Mouse (Mus musculus) forebrain, embryonic 14.5 days (tissue): Measurements from ENCODE around the gene Rai1. TPM values are rescaled to one million over a fixed set of nuclear protein-coding genes. Genes with fewer than 3 reads are reported as not detected.

ENCODE experiments used
- ATAC-seq: fragments of 200-750 bp; cut with Nextera tagmentation; 2 replicates; pipeline ENCODE4 v1.8.0; 2017; ENCODE audit warnings: mild to moderate bottlenecking, moderate library complexity
- DNase-seq: peaks from one replicate; pipeline ENCODE4 v3.0.0-alpha.2; 2015; ENCODE audit warnings: low spot score
- H3K27ac ChIP-seq: fragments of 300-500 bp; sonication (generic); 2 replicates; pipeline ENCODE4 v1.5.1; 2014; ENCODE audit warnings: low read depth, mild to moderate bottlenecking, control low read depth, low read length, moderate library complexity
- H3K27me3 ChIP-seq: fragments of 300-500 bp; sonication (generic); replicated peaks from 2 replicates; pipeline ENCODE4 v1.6.1; 2014; ENCODE audit warnings: low read length, control low read depth, mixed read lengths; ENCODE audit not compliant: control insufficient read depth, insufficient read depth
- H3K36me3 ChIP-seq: fragments of 300-500 bp; sonication (generic); 2 replicates; pipeline ENCODE4 v1.6.1; 2014; ENCODE audit warnings: low read length, control low read depth; ENCODE audit not compliant: control insufficient read depth, insufficient read depth
- H3K4me1 ChIP-seq: fragments of 300-500 bp; sonication (generic); 2 replicates; pipeline ENCODE4 v1.6.1; 2014; ENCODE audit warnings: antibody characterized with exemption, low read length, control low read depth; ENCODE audit not compliant: control insufficient read depth, insufficient read depth
- H3K4me2 ChIP-seq: fragments of 300-500 bp; sonication (generic); 2 replicates; pipeline ENCODE4 v1.6.1; 2014; ENCODE audit warnings: mild to moderate bottlenecking, control low read depth, low read length
- H3K4me3 ChIP-seq: fragments of 300-500 bp; sonication (generic); 2 replicates; pipeline ENCODE4 v1.5.1; 2014; ENCODE audit warnings: low read depth, low read length, control low read depth
- H3K9ac ChIP-seq: fragments of 300-500 bp; sonication (generic); 2 replicates; pipeline ENCODE4 v1.6.1; 2014; ENCODE audit warnings: mild to moderate bottlenecking, low read length, control low read depth, moderate library complexity
- H3K9me3 ChIP-seq: fragments of 300-500 bp; sonication (generic); replicated peaks from 2 replicates; pipeline ENCODE4 v1.6.1; 2016; ENCODE audit warnings: low read length, control low read depth, mixed read lengths; ENCODE audit not compliant: control insufficient read depth
- WGBS: fragments of 180-500 bp; shearing (Covaris S2); extraction: QIAGEN DNeasy Blood & Tissue Kit; methylation state at CpG from one replicate; pipeline ENCODE4 v1.1.7; 2014; 5-methylcytosine and 5-hydroxymethylcytosine counted together
- polyA plus RNA-seq: library from polyadenylated mRNA; unstranded; fragments of >200 nt; fragmentation: Nextera tagmentation; extraction: Ambion mirVana; gene quantifications from 2 replicates; pipeline ENCODE4 v1.2.1, GENCODE M21; 2014

Gene Rai1
- polyA plus RNA-seq, 1 experiment from 2014 or later = 26.4 TPM

- DNase-seq (peak; percentile 46), ATAC-seq (peak; percentile 40; the same call in 1 of the 2 replicates)
- Histone ChIP-seq H3K9me3 (no peaks in the 10 kb centered on the region), H3K36me3 (peaks cover 46% of the 10 kb centered on the region), H3K9ac (peak overlapping the region; percentile 51), H3K4me1 (peaks cover 51% of the 10 kb centered on the region), H3K27me3 (no peaks in the 10 kb centered on the region), H3K4me3 (no peak overlapping the region), H3K27ac (peak overlapping the region; percentile 86), H3K4me2 (no peak overlapping the region)
- 45% methylated on average over 22 of the region's 22 CpGs for WGBS
Observed at GRCm38 (mm10) chr11:60184346-60185325, 79.8 kb downstream of the Rai1 start.

- Histone ChIP-seq H3K9me3 (no peaks in the 10 kb centered on the region), H3K9ac (peak overlapping the region; percentile 51), H3K4me3 (no peak overlapping the region), H3K4me1 (peaks cover 51% of the 10 kb centered on the region), H3K27me3 (no peaks in the 10 kb centered on the region), H3K27ac (peak overlapping the region; percentile 86), H3K36me3 (peaks cover 56% of the 10 kb centered on the region), H3K4me2 (no peak overlapping the region)
- DNase-seq (peak; percentile 64), ATAC-seq (peak; percentile 43; the same call in 1 of the 2 replicates)
- WGBS = 77% methylated on average over 20 of the region's 20 CpGs
Observed at GRCm38 (mm10) chr11:60185396-60186231, 80.8 kb downstream of the Rai1 start.

GRCm38 (mm10) chr11:60187070-60187469 is 82.3 kb downstream of the Rai1 start:
- H3K4me1 ChIP-seq = peaks cover 39% of the 10 kb centered on the region
- H3K9me3 ChIP-seq = no peaks in the 10 kb centered on the region
- H3K36me3 ChIP-seq = peaks cover 70% of the 10 kb centered on the region
- H3K27ac ChIP-seq = no peak overlapping the region
- 86% methylated on average over 11 of the region's 11 CpGs for WGBS
- no peak overlapping the region for H3K4me2 ChIP-seq
- H3K9ac ChIP-seq = no peak overlapping the region
- H3K27me3 ChIP-seq = no peaks in the 10 kb centered on the region
- no peak for DNase-seq
- ATAC-seq = no peak
- H3K4me3 ChIP-seq = no peak overlapping the region

GRCm38 (mm10) chr11:60188275-60188853 is 83.6 kb downstream of the Rai1 start:
- no peak overlapping the region for H3K4me3 ChIP-seq
- peaks cover 26% of the 10 kb centered on the region for H3K4me1 ChIP-seq
- no peaks in the 10 kb centered on the region for H3K9me3 ChIP-seq
- no peak overlapping the region for H3K9ac ChIP-seq
- no peak for DNase-seq
- H3K27me3 ChIP-seq = no peaks in the 10 kb centered on the region
- ATAC-seq = no peak
- no peak overlapping the region for H3K27ac ChIP-seq
- H3K36me3 ChIP-seq = peaks cover 80% of the 10 kb centered on the region
- 90% methylated on average over 25 of the region's 25 CpGs for WGBS
- H3K4me2 ChIP-seq = no peak overlapping the region

GRCm38 (mm10) chr11:60189501-60190040 is 84.8 kb downstream of the Rai1 start:
- Histone ChIP-seq H3K27ac (peak overlapping the region; percentile 21; the same call in 1 of the 2 replicates), H3K27me3 (no peaks in the 10 kb centered on the region), H3K4me3 (no peak overlapping the region), H3K4me2 (no peak overlapping the region), H3K9ac (no peak overlapping the region), H3K4me1 (peaks cover 14% of the 10 kb centered on the region), H3K36me3 (peaks cover 91% of the 10 kb centered on the region), H3K9me3 (no peaks in the 10 kb centered on the region)
- ATAC-seq (no peak), DNase-seq (no peak)
- 85% methylated on average over 21 of the region's 21 CpGs for WGBS

- H3K27ac ChIP-seq = no peak overlapping the region
- no peak overlapping the region for H3K9ac ChIP-seq
- peaks cover 8% of the 10 kb centered on the region for H3K4me1 ChIP-seq
- ATAC-seq = no peak
- H3K27me3 ChIP-seq = no peaks in the 10 kb centered on the region
- no peak overlapping the region for H3K4me3 ChIP-seq
- 92% methylated on average over 17 of the region's 17 CpGs for WGBS
- H3K36me3 ChIP-seq = peaks cover 96% of the 10 kb centered on the region
- peaks cover 4% of the 10 kb centered on the region; the same call in 1 of the 2 replicates for H3K9me3 ChIP-seq
- no peak for DNase-seq
- H3K4me2 ChIP-seq = no peak overlapping the region
Observed at GRCm38 (mm10) chr11:60190055-60190641, 85.3 kb downstream of the Rai1 start.

- H3K27ac ChIP-seq = 0 out of 2 replicates have a peak overlapping the region, but pooled peaks have one; percentile 14
Observed at GRCm38 (mm10) chr11:60192534-60192933, 87.7 kb downstream of the Rai1 start.

GRCm38 (mm10) chr11:60193556-60193955 is 88.7 kb downstream of the Rai1 start:
- Histone ChIP-seq H3K4me3 (no peak overlapping the region), H3K27me3 (no peaks in the 10 kb centered on the region), H3K36me3 (peaks cover 92% of the 10 kb centered on the region), H3K4me2 (no peak overlapping the region), H3K27ac (peak overlapping the region; percentile 31; the same call in 1 of the 2 replicates), H3K9me3 (peaks cover 4% of the 10 kb centered on the region; the same call in 1 of the 2 replicates), H3K4me1 (no peaks in the 10 kb centered on the region; the same call in 1 of the 2 replicates), H3K9ac (no peak overlapping the region)
- DNase-seq (peak; percentile 67), ATAC-seq (peak; percentile 80)
- WGBS = 65% methylated on average over 4 of the region's 4 CpGs

More at GRCm38 (mm10) chr11:60192534-60192933, 87.7 kb downstream of the Rai1 start:
- Histone ChIP-seq H3K9ac (no peak overlapping the region), H3K4me3 (no peak overlapping the region), H3K4me2 (no peak overlapping the region), H3K27me3 (no peaks in the 10 kb centered on the region), H3K9me3 (peaks cover 4% of the 10 kb centered on the region; the same call in 1 of the 2 replicates), H3K36me3 (peaks cover 92% of the 10 kb centered on the region), H3K4me1 (no peaks in the 10 kb centered on the region; the same call in 1 of the 2 replicates)
- no peak for ATAC-seq
- DNase-seq = no peak
- WGBS = 80% methylated on average over 6 of the region's 6 CpGs
